Mouse (Mus musculus): ENCODE data around the gene Ghrh.

DNA sequence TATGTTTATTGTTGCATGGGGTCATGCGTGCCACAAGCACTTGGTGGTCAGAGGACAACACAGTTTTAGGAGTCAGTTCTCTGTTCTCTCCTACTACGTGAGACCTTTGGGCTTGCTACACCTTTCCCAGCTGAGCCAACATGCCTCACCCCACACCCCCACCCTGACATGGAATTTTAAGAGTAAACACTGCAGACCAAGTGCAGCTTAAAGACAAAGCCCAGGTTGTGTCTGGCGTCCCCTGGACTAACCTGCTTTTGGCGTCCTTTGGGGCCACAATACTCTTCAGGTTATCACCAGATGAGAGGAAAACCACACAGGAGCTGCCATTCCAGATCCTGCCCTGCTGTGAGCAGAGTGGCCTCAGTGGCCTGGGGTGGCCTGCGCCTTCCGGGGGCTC, 47.6 kb upstream of the Ghrh start:
- no peak for TF ChIP-seq EP300 (IDR thresholded peaks at IDR 0.05; ENCODE audit: low read depth)
- TF ChIP-seq CTCF (IDR thresholded peaks at IDR 0.05; ENCODE audit: low read depth) = no peak

Data from heart, postnatal 0 days (tissue).